Comparison of ENCODE assay signal across 15 mouse cellular contexts in genomic region chr16:36553624-36554023, GRCm38 (mm10). TPM values are rescaled to one million over a fixed set of nuclear protein-coding genes. Genes with fewer than 3 reads are reported as not detected.
A peak's percentile ranks its signal among the peaks of the same experiment; 100 is the strongest.
DNase-seq lines count a peak whose midpoint lies in the region; ATAC-seq and TF ChIP-seq lines count a peak whose summit lies in the region.
"Had no signal": no experiment of that assay in that cellular context is flagged by ENCODE, and none has a peak within 500 bp of the region (broad histone marks: within the 10 kb centered on the region; RNA-seq: fewer than 3 reads in every experiment).

No protein-coding gene starts in this region.

- POLR2A ChIA-PET in Patski (lab: Charles Lee), result no interaction called here

- H3K4me2 ChIP-seq in forebrain, postnatal 0 days (ENCODE audit: low read depth), result no peak overlapping the region
- H3K4me2 ChIP-seq in forebrain, embryonic 16.5 days (ENCODE audit: low read length), result no peak overlapping the region
- H3K4me2 ChIP-seq in liver, embryonic 14.5 days (ENCODE audit: low read depth), result no peak overlapping the region
- H3K4me2 ChIP-seq in liver, embryonic 12.5 days, result no peak overlapping the region
- H3K4me2 ChIP-seq: embryonic facial prominence, embryonic 12.5 days; midbrain, embryonic 13.5 days; neural tube, embryonic 13.5 days; stomach, embryonic 15.5 days had no signal

- CTCF ChIA-PET in Patski (lab: Charles Lee), result no interaction called here

- TF ChIP-seq CTCF in forebrain, postnatal 0 days (IDR thresholded peaks at IDR 0.05; ENCODE audit: low read depth), result peak; percentile 26
- peak; percentile 60 for TF ChIP-seq CTCF in liver, embryonic 14.5 days (IDR thresholded peaks at IDR 0.05; ENCODE audit: low read depth)
- peak; percentile 59 for TF ChIP-seq CTCF in Patski (IDR thresholded peaks at IDR 0.05)

- in situ Hi-C loops in Patski (cut with MboI; ENCODE audit: low pct_unique_long_range_greater_than_20kb), result no loop called here

- no peak for DNase-seq in forebrain, postnatal 0 days
- no peak for DNase-seq in liver, embryonic 14.5 days (ENCODE audit: low read depth in 3 of 3, low spot score in 3 of 3)
- DNase-seq in 3T3-L1 (ENCODE audit: low read depth, low spot score), result peak; percentile 15
- DNase-seq in Patski (ENCODE audit: low read depth, low spot score), result no peak
- DNase-seq in retina, embryonic 14.5 days (ENCODE audit: low spot score), result no peak
- no peak for DNase-seq in frontal cortex, adult 2 months (ENCODE audit: extremely low spot score in 1 of 2, low spot score in 1 of 2)
- DNase-seq: cerebellum, adult 9-11 months; gastrocnemius, postnatal 14 days; kidney, postnatal 4 days had no signal

- ATAC-seq in forebrain, postnatal 0 days, result no peak
- ATAC-seq in forebrain, embryonic 16.5 days, result no peak
- no peak for ATAC-seq in liver, embryonic 14.5 days (ENCODE audit: insufficient read depth)
- no peak for ATAC-seq in liver, embryonic 12.5 days
- no peak for ATAC-seq in Patski
- ATAC-seq: midbrain, embryonic 13.5 days had no signal

- H3K27ac ChIP-seq in forebrain, postnatal 0 days (ENCODE audit: low read depth, low read length), result no peak overlapping the region
- H3K27ac ChIP-seq in forebrain, embryonic 16.5 days (ENCODE audit: low read length), result no peak overlapping the region
- no peak overlapping the region for H3K27ac ChIP-seq in liver, embryonic 14.5 days
- H3K27ac ChIP-seq in liver, embryonic 12.5 days, result no peak overlapping the region
- H3K27ac ChIP-seq: embryonic facial prominence, embryonic 12.5 days; midbrain, embryonic 13.5 days; neural tube, embryonic 13.5 days; stomach, embryonic 15.5 days had no signal

- no peaks in the 10 kb centered on the region for H3K27me3 ChIP-seq in forebrain, postnatal 0 days (ENCODE audit: insufficient read depth, low read length)
- H3K27me3 ChIP-seq in forebrain, embryonic 16.5 days (replicated peaks; ENCODE audit: control insufficient read depth, insufficient read depth, low read length), result no peaks in the 10 kb centered on the region
- H3K27me3 ChIP-seq in liver, embryonic 14.5 days (ENCODE audit: control insufficient read depth, insufficient read depth, low read length), result no peaks in the 10 kb centered on the region
- H3K27me3 ChIP-seq in liver, embryonic 12.5 days (replicated peaks), result no peaks in the 10 kb centered on the region
- H3K27me3 ChIP-seq in Patski, result no peaks in the 10 kb centered on the region
- H3K27me3 ChIP-seq: embryonic facial prominence, embryonic 12.5 days; midbrain, embryonic 13.5 days; neural tube, embryonic 13.5 days; stomach, embryonic 15.5 days had no signal

- no peak overlapping the region for H3K4me3 ChIP-seq in forebrain, postnatal 0 days (ENCODE audit: low read depth, low read length)
- H3K4me3 ChIP-seq in forebrain, embryonic 16.5 days (replicated peaks; ENCODE audit: low read length), result no peak overlapping the region
- H3K4me3 ChIP-seq in liver, embryonic 14.5 days (ENCODE audit: insufficient read depth in 1 of 2, low read depth in 2 of 2, low read length in 2 of 2), result no peak overlapping the region
- no peak overlapping the region for H3K4me3 ChIP-seq in liver, embryonic 12.5 days
- H3K4me3 ChIP-seq: embryonic facial prominence, embryonic 12.5 days; midbrain, embryonic 13.5 days; neural tube, embryonic 13.5 days; stomach, embryonic 15.5 days had no signal

- 95% methylated on average over 3 of the region's 3 CpGs for WGBS in forebrain, postnatal 0 days
- 99% methylated on average over 3 of the region's 3 CpGs for WGBS in forebrain, embryonic 16.5 days
- 64% methylated on average over 3 of the region's 3 CpGs for WGBS in liver, embryonic 14.5 days (ENCODE audit: insufficient replicate concordance)
- 76% methylated on average over 3 of the region's 3 CpGs for WGBS in liver, embryonic 12.5 days (ENCODE audit: insufficient replicate concordance)

- H3K9ac ChIP-seq in forebrain, postnatal 0 days, result no peak overlapping the region
- H3K9ac ChIP-seq in forebrain, embryonic 16.5 days (replicated peaks; ENCODE audit: low read depth, low read length), result no peak overlapping the region
- H3K9ac ChIP-seq in liver, embryonic 14.5 days (replicated peaks), result no peak overlapping the region
- H3K9ac ChIP-seq in liver, embryonic 12.5 days, result no peak overlapping the region
- H3K9ac ChIP-seq: embryonic facial prominence, embryonic 12.5 days; midbrain, embryonic 13.5 days; neural tube, embryonic 13.5 days; stomach, embryonic 15.5 days had no signal

- H3K9me3 ChIP-seq in forebrain, postnatal 0 days (ENCODE audit: low read length), result no peaks in the 10 kb centered on the region
- H3K9me3 ChIP-seq in forebrain, embryonic 16.5 days (ENCODE audit: control insufficient read depth, low read length), result no peaks in the 10 kb centered on the region
- H3K9me3 ChIP-seq in liver, embryonic 14.5 days (ENCODE audit: control insufficient read depth, low read length), result no peaks in the 10 kb centered on the region; the same call in 1 of the 2 replicates
- peaks cover 4% of the 10 kb centered on the region; the same call in 1 of the 2 replicates for H3K9me3 ChIP-seq in liver, embryonic 12.5 days (replicated peaks)
- H3K9me3 ChIP-seq: midbrain, embryonic 13.5 days; neural tube, embryonic 13.5 days; stomach, embryonic 15.5 days had no signal

- TF ChIP-seq EP300 in liver, embryonic 14.5 days (IDR thresholded peaks at IDR 0.05; ENCODE audit: low read depth), result no peak

- no peaks in the 10 kb centered on the region for H3K36me3 ChIP-seq in forebrain, postnatal 0 days (ENCODE audit: insufficient read depth)
- no peaks in the 10 kb centered on the region for H3K36me3 ChIP-seq in forebrain, embryonic 16.5 days (ENCODE audit: control insufficient read depth, insufficient read depth)
- H3K36me3 ChIP-seq in liver, embryonic 14.5 days (replicated peaks; ENCODE audit: control insufficient read depth, insufficient read depth, low read depth), result no peaks in the 10 kb centered on the region
- H3K36me3 ChIP-seq in liver, embryonic 12.5 days, result no peaks in the 10 kb centered on the region
- H3K36me3 ChIP-seq: embryonic facial prominence, embryonic 12.5 days; midbrain, embryonic 13.5 days; neural tube, embryonic 13.5 days; stomach, embryonic 15.5 days had no signal

- no peaks in the 10 kb centered on the region for H3K4me1 ChIP-seq in forebrain, postnatal 0 days (ENCODE audit: insufficient read depth)
- no peaks in the 10 kb centered on the region for H3K4me1 ChIP-seq in forebrain, embryonic 16.5 days (replicated peaks; ENCODE audit: control insufficient read depth, insufficient read depth, low read length)
- no peaks in the 10 kb centered on the region for H3K4me1 ChIP-seq in liver, embryonic 14.5 days (replicated peaks; ENCODE audit: control insufficient read depth in 2 of 2, insufficient read depth in 2 of 2, low read length in 1 of 2)
- no peaks in the 10 kb centered on the region for H3K4me1 ChIP-seq in liver, embryonic 12.5 days
- H3K4me1 ChIP-seq: embryonic facial prominence, embryonic 12.5 days; midbrain, embryonic 13.5 days; neural tube, embryonic 13.5 days; stomach, embryonic 15.5 days had no signal

RNA-seq across cellular contexts. Expression of gene Casr, which starts 8.3 kb away (rescaled TPM):
- 0.46 and 1.6 TPM in 2 replicates for total RNA-seq in forebrain, postnatal 0 days (2014; rRNA removed)
- polyA plus RNA-seq in forebrain, postnatal 0 days (2015; fragmentation: Nextera tagmentation; extraction: Ambion mirVana), result 0.14 and 0.62 TPM in 2 replicates
- polyA plus RNA-seq in forebrain, embryonic 16.5 days (2015; fragmentation: Nextera tagmentation; extraction: Ambion mirVana), result 0.16 and 0.51 TPM in 2 replicates
- polyA plus RNA-seq in liver, embryonic 14.5 days (2012; rRNA removed), result not detected in 2 replicates
- not detected in 2 replicates for polyA plus RNA-seq in liver, embryonic 14.5 days (2014; fragmentation: Nextera tagmentation; extraction: Ambion mirVana)
- not detected in 2 replicates for polyA plus RNA-seq in liver, embryonic 12.5 days (2016; fragmentation: Nextera tagmentation; extraction: Ambion mirVana)
- 0.01 TPM for polyA plus RNA-seq in Patski (2021)
- polyA plus RNA-seq in frontal cortex, adult 2 months (2012; rRNA removed), result 0.14 and 0.21 TPM in 2 replicates
- polyA plus RNA-seq: neural tube, embryonic 13.5 days had no signal
